In the genomic region with DNA sequence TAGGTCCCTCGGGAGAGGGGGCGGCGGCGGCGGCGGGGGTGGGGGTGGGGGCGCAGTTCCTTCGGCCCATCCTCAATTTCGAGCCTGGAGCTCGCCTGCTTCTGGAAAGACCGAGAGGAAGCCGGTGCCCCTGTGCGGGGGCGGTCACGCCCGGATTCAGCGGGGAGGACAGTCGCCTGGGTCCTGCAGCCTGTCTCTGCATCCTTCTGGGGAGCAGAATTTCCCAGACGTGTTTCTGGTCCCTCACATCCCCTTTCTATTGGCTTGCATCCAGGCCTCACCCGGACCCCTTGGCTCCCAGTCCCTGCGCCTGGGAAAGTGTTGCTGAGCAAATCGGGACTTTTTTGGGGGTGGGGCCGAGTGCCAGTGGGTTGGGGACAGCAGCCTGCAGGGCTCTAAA, we compare ENCODE assay signal across 8 mouse cellular contexts. TPM values are rescaled to one million over a fixed set of nuclear protein-coding genes. Genes with fewer than 3 reads are reported as not detected.
DNase-seq lines count a peak whose midpoint lies in the region; ATAC-seq and TF ChIP-seq lines count a peak whose summit lies in the region.

No protein-coding gene starts in this region.

- WGBS in neural tube, embryonic 11.5 days = 0% methylated on average over 6 of the region's 23 CpGs
- under 1% methylated on average over 16 of the region's 23 CpGs for WGBS in intestine, postnatal 0 days

- no peak for TF ChIP-seq CTCF in intestine, postnatal 0 days (IDR thresholded peaks at IDR 0.05; ENCODE audit: low read depth)

- peak overlapping the region; percentile 72 for H3K4me3 ChIP-seq in neural tube, embryonic 11.5 days (ENCODE audit: low read depth, low read length)
- peak overlapping the region; percentile 63 for H3K4me3 ChIP-seq in intestine, postnatal 0 days (ENCODE audit: low read depth, low read length)

- no peaks in the 10 kb centered on the region for H3K36me3 ChIP-seq in neural tube, embryonic 11.5 days (ENCODE audit: control insufficient read depth, insufficient read depth, low read length)
- no peaks in the 10 kb centered on the region for H3K36me3 ChIP-seq in intestine, postnatal 0 days (ENCODE audit: control insufficient read depth, insufficient read depth)

- no peaks in the 10 kb centered on the region for H3K9me3 ChIP-seq in neural tube, embryonic 11.5 days (ENCODE audit: control insufficient read depth, low read length)
- H3K9me3 ChIP-seq in intestine, postnatal 0 days (ENCODE audit: control insufficient read depth) = no peaks in the 10 kb centered on the region

- H3K27me3 ChIP-seq in neural tube, embryonic 11.5 days (ENCODE audit: control insufficient read depth, insufficient read depth, low read length) = no peaks in the 10 kb centered on the region
- H3K27me3 ChIP-seq in intestine, postnatal 0 days (replicated peaks; ENCODE audit: control insufficient read depth, insufficient read depth, low read length) = no peaks in the 10 kb centered on the region

- no peak overlapping the region for H3K27ac ChIP-seq in neural tube, embryonic 11.5 days (ENCODE audit: low read depth, low read length)
- no peak overlapping the region for H3K27ac ChIP-seq in intestine, postnatal 0 days (ENCODE audit: low read depth, low read length)

- H3K4me2 ChIP-seq in neural tube, embryonic 11.5 days (ENCODE audit: low read depth) = peak overlapping the region; percentile 77
- H3K4me2 ChIP-seq in intestine, postnatal 0 days (replicated peaks; ENCODE audit: low read depth) = peak overlapping the region; percentile 96

- H3K9ac ChIP-seq in neural tube, embryonic 11.5 days (ENCODE audit: low read length) = peak overlapping the region; percentile 62
- H3K9ac ChIP-seq in intestine, postnatal 0 days (ENCODE audit: low read depth, low read length) = peak overlapping the region; percentile 44; the same call in 1 of the 2 replicates

- peak; percentile 64 for ATAC-seq in neural tube, embryonic 11.5 days (ENCODE audit: insufficient read depth, low FRiP score, low TSS enrichment)
- no peak; the same call in 1 of the 2 replicates for ATAC-seq in intestine, postnatal 0 days
- ATAC-seq in monocyte, adult 5-6 weeks (replicated peaks; ENCODE audit: insufficient number of reproducible peaks, low FRiP score, low TSS enrichment, poor library complexity, severe bottlenecking) = no peak

- no peaks in the 10 kb centered on the region for H3K4me1 ChIP-seq in neural tube, embryonic 11.5 days (ENCODE audit: control insufficient read depth, insufficient read depth, low read length)
- H3K4me1 ChIP-seq in intestine, postnatal 0 days (replicated peaks; ENCODE audit: control insufficient read depth, insufficient read depth, low read length) = 0 out of 2 replicates have a peak, but pooled peaks cover 3% of the 10 kb centered on the region

- DNase-seq in neural tube, embryonic 11.5 days (ENCODE audit: low spot score) = peak; percentile 32
- no peak for DNase-seq in neural tube, embryonic 10.5 days (ENCODE audit: extremely low spot score, low spot score)
- DNase-seq in cerebellum, postnatal 25 days = peak; percentile 48 to 53
- DNase-seq in heart, adult 18-20 months = peak; percentile 11 to 30
- DNase-seq in lung, postnatal 10 days = peak; percentile 63
- DNase-seq in testis, postnatal 10 days (ENCODE audit: low spot score) = peak; percentile 65

RNA-seq across cellular contexts. Expression of gene 1500009L16Rik, which starts 0.4 kb away (rescaled TPM):
- 32.6 and 39.4 TPM in 2 replicates for polyA plus RNA-seq in neural tube, embryonic 11.5 days (2014; fragmentation: Nextera tagmentation; extraction: Ambion mirVana)
- total RNA-seq in heart, adult 18-20 months (2021) = 1 to 10 TPM; 5.3 to 5.6 TPM
- 5.3 and 8.9 TPM in 2 replicates for polyA plus RNA-seq in intestine, postnatal 0 days (2015; fragmentation: Nextera tagmentation; extraction: Ambion mirVana)
- not detected in 3 replicates for total RNA-seq in monocyte, adult 5-6 weeks (2017)
